Mouse (Mus musculus) liver, embryonic 15.5 days (tissue): Measurements from ENCODE around the gene Borcs5. TPM values are rescaled to one million over a fixed set of nuclear protein-coding genes. Genes with fewer than 3 reads are reported as not detected.
A peak's percentile ranks its signal among the peaks of the same experiment; 100 is the strongest.
"Not testable (repeated sequence)": the region's sequence is repeated elsewhere in the genome, so short reads cannot be mapped to it uniquely, and the experiment has no call there.

Experiments
- ATAC-seq: fragments of 200-750 bp; cut with Nextera tagmentation; 2 replicates; pipeline ENCODE4 v1.8.0; 2017; ENCODE audit warnings: moderate number of reproducible peaks, mild to moderate bottlenecking, moderate library complexity; ENCODE audit not compliant: insufficient read depth
- H3K27ac ChIP-seq: fragments of 300-500 bp; sonication (generic); replicated peaks from 2 replicates; pipeline ENCODE4 v1.5.1; 2015; ENCODE audit warnings: mild to moderate bottlenecking, inconsistent platforms
- H3K27me3 ChIP-seq: fragments of 300-500 bp; sonication (generic); 2 replicates; pipeline ENCODE4 v1.6.1; 2015; ENCODE audit warnings: mild to moderate bottlenecking, inconsistent platforms
- H3K36me3 ChIP-seq: fragments of 300-500 bp; sonication (generic); replicated peaks from 2 replicates; pipeline ENCODE4 v1.6.1; 2015; ENCODE audit warnings: moderate library complexity, mild to moderate bottlenecking, inconsistent platforms
- H3K4me1 ChIP-seq: fragments of 300-500 bp; sonication (generic); replicated peaks from 2 replicates; pipeline ENCODE4 v1.6.1; 2015; ENCODE audit warnings: inconsistent platforms
- H3K4me2 ChIP-seq: fragments of 300-500 bp; sonication (generic); 2 replicates; pipeline ENCODE4 v1.6.1; 2015; ENCODE audit warnings: moderate library complexity, mild to moderate bottlenecking, inconsistent platforms
- H3K4me3 ChIP-seq: fragments of 300-500 bp; sonication (generic); replicated peaks from 2 replicates; pipeline ENCODE4 v1.5.1; 2015; ENCODE audit warnings: mild to moderate bottlenecking, inconsistent platforms
- H3K9ac ChIP-seq: fragments of 300-500 bp; sonication (generic); 2 replicates; pipeline ENCODE4 v1.6.1; 2015; ENCODE audit warnings: moderate library complexity, mild to moderate bottlenecking, inconsistent platforms
- H3K9me3 ChIP-seq: fragments of 300-500 bp; sonication (generic); replicated peaks from 2 replicates; pipeline ENCODE4 v1.6.1; 2016; ENCODE audit warnings: inconsistent platforms
- WGBS: fragments of 180-500 bp; shearing (Covaris S2); methylation state at CpG from one replicate; pipeline ENCODE4 v1.1.7; 2015; ENCODE audit warnings: mixed read lengths; ENCODE audit not compliant: insufficient replicate concordance; 5-methylcytosine and 5-hydroxymethylcytosine counted together
- polyA plus RNA-seq: library from polyadenylated mRNA; unstranded; fragments of >200 nt; fragmentation: Nextera tagmentation; extraction: Ambion mirVana; gene quantifications from 2 replicates; pipeline ENCODE4 v1.2.1, GENCODE M21; 2015

Gene Borcs5
- polyA plus RNA-seq, 1 experiment from 2014 or later, result 8.6 TPM

- Histone ChIP-seq H3K36me3 (no peaks in the 10 kb centered on the region), H3K9ac (no peak overlapping the region), H3K4me2 (no peak overlapping the region), H3K27ac (no peak overlapping the region), H3K4me3 (no peak overlapping the region), H3K27me3 (no peaks in the 10 kb centered on the region), H3K9me3 (no peaks in the 10 kb centered on the region), H3K4me1 (peaks cover 12% of the 10 kb centered on the region)
- 73% methylated on average over 4 of the region's 4 CpGs for WGBS
- no peak for ATAC-seq
Observed at GRCm38 (mm10) chr6:134677504-134677903, 38.2 kb downstream of the Borcs5 start.

DNA sequence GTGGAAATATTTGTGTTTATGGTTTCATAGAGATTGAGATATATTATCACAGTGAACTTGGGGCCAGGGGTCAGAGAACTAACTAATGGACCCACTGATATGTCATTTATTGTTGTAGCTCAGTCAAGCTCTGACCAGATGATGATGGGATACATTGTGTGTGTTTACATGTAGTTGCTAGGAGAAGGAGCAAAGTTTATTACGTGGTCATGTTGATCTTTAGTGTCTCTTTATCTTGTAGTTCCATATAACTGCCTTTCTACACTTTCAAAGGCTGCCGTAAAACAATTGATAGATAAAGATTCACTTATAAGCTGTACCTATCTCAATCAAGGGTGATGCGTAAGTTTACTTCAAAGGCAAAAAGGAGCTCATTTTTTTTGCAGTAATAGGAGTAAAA, 38.7 kb downstream of the Borcs5 start:
- ATAC-seq, result peak; percentile 28
- 21% methylated on average over 3 of the region's 3 CpGs for WGBS
- no peaks in the 10 kb centered on the region for H3K27me3 ChIP-seq

DNA sequence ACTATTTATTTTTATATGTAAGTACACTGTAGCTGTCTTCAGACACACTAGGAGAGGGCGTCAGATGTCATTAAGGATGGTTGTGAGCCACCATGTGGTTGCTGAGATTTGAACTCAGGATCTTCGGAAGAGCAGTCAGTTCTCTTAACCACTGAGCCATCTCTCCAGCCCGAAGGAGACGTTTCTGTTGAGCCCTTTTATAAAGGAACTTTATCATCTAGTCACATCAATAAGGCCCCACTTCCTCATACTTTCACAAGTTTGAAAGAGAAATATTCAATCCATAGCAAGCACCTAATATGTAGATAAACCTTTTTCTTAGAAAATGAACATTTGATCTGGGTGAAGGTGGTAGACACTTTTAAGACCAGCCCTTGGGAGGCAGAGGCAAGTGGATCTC, 40.0 kb downstream of the Borcs5 start:
- 56% methylated on average over 4 of the region's 4 CpGs for WGBS

More for the DNA sequence above, 38.7 kb downstream of the Borcs5 start:
- Histone ChIP-seq H3K4me3 (no peak overlapping the region), H3K36me3 (no peaks in the 10 kb centered on the region), H3K9ac (no peak overlapping the region), H3K4me1 (peaks cover 10% of the 10 kb centered on the region; the same call in 1 of the 2 replicates), H3K4me2 (no peak overlapping the region), H3K9me3 (no peaks in the 10 kb centered on the region), H3K27ac (no peak overlapping the region)

GRCm38 (mm10) chr6:134684354-134684915, 45.1 kb downstream of the Borcs5 start:
- Histone ChIP-seq H3K9ac (no peak overlapping the region), H3K4me1 (0 out of 2 replicates have a peak, but pooled peaks cover 2% of the 10 kb centered on the region), H3K36me3 (0 out of 2 replicates have a peak, but pooled peaks cover 2% of the 10 kb centered on the region), H3K27me3 (no peaks in the 10 kb centered on the region), H3K27ac (no peak overlapping the region), H3K4me3 (no peak overlapping the region), H3K4me2 (no peak overlapping the region), H3K9me3 (no peaks in the 10 kb centered on the region)
- no peak for ATAC-seq
- 63% methylated on average over 6 of the region's 6 CpGs for WGBS

More for the DNA sequence above, 40.0 kb downstream of the Borcs5 start:
- ATAC-seq, H3K27ac ChIP-seq, H3K4me2 ChIP-seq, H3K9ac ChIP-seq, H3K27me3 ChIP-seq, H3K36me3 ChIP-seq, H3K4me3 ChIP-seq, H3K9me3 ChIP-seq: not testable (repeated sequence)
- H3K4me1 ChIP-seq, result peaks cover 10% of the 10 kb centered on the region; the same call in 1 of the 2 replicates

DNA sequence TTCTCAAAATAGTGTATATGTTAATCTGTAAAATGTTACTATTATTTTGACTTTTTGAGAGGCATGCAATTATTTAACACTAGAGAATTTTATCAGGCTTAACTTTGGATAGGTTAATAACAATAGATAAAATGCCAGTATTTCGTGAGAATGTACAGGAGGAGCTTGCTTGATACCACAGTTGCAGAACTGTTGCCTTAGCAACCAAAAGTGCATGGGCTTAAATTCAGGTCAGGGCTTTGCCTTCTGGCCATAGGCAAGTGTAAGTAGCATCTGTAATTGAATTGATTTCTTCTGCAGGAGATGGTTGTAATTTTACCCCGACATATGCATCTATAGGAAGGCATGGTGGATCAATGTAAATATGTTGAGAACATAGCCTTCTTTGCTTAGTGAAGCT, 45.7 kb downstream of the Borcs5 start:
- H3K9me3 ChIP-seq, result no peaks in the 10 kb centered on the region
- 0 out of 2 replicates have a peak, but pooled peaks cover 2% of the 10 kb centered on the region for H3K4me1 ChIP-seq
- H3K9ac ChIP-seq, result no peak overlapping the region
- H3K27ac ChIP-seq, result no peak overlapping the region
- no peak overlapping the region for H3K4me2 ChIP-seq
- no peaks in the 10 kb centered on the region for H3K27me3 ChIP-seq
- 0 out of 2 replicates have a peak, but pooled peaks cover 2% of the 10 kb centered on the region for H3K36me3 ChIP-seq
- no peak for ATAC-seq
- no peak overlapping the region for H3K4me3 ChIP-seq
- 50% methylated on average over 2 of the region's 2 CpGs for WGBS

DNA sequence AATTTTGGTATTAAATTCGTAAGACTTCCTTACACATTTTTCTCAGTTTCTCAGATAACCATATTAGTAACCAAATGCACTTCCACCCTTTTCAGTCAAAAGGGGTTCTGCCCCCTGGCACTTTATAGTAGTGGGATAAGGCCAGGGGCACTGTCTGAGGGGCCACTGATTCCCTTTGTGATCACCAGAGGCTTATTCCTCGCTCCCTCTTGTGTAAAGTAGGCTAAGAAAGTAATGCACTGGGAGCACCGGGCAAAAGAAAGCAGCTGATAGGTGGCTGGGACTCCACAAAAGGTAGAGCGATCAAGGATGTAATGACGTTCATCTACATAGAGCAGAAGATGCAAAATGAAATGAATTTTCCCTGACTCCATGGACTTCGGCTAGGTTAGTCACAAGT, 46.2 kb downstream of the Borcs5 start:
- 70% methylated on average over 6 of the region's 6 CpGs for WGBS
- no peak for ATAC-seq

DNA sequence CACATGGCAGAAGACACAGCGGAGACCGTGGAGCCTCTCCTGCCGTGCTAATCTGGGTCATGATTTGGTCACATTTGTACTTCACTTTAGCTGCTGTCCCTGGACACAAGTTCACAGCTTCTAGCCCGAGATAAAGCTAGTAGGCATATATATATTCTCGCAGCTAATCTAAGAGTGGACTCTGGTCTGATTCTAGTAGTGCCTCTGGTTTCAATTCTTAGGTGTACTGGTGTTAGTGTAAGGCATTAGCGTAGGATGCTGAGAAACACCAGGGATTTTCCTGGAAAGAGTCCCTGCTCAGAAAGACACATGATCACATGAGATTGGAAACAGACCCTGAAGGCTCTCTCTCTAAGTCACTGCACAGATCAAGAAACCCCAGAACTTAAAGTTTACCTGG, 55.2 kb downstream of the Borcs5 start:
- ATAC-seq, result no peak
- no peak overlapping the region for H3K4me3 ChIP-seq
- H3K9ac ChIP-seq, result no peak overlapping the region
- no peaks in the 10 kb centered on the region for H3K36me3 ChIP-seq
- H3K4me1 ChIP-seq, result no peaks in the 10 kb centered on the region
- no peak overlapping the region for H3K4me2 ChIP-seq
- 74% methylated on average over 6 of the region's 6 CpGs for WGBS
- no peaks in the 10 kb centered on the region for H3K27me3 ChIP-seq
- H3K9me3 ChIP-seq, result no peaks in the 10 kb centered on the region
- H3K27ac ChIP-seq, result no peak overlapping the region

More for the DNA sequence above, 46.2 kb downstream of the Borcs5 start:
- H3K9ac ChIP-seq, result no peak overlapping the region
- no peak overlapping the region for H3K4me2 ChIP-seq
- H3K4me1 ChIP-seq, result 0 out of 2 replicates have a peak, but pooled peaks cover 2% of the 10 kb centered on the region
- H3K4me3 ChIP-seq, result no peak overlapping the region
- no peak overlapping the region for H3K27ac ChIP-seq
- no peaks in the 10 kb centered on the region for H3K9me3 ChIP-seq
- no peaks in the 10 kb centered on the region for H3K27me3 ChIP-seq
- 0 out of 2 replicates have a peak, but pooled peaks cover 2% of the 10 kb centered on the region for H3K36me3 ChIP-seq

- Histone ChIP-seq H3K27me3 (no peaks in the 10 kb centered on the region), H3K9ac (no peak overlapping the region), H3K9me3 (no peaks in the 10 kb centered on the region), H3K4me2 (no peak overlapping the region), H3K4me1 (0 out of 2 replicates have a peak, but pooled peaks cover 1% of the 10 kb centered on the region), H3K27ac (no peak overlapping the region), H3K4me3 (no peak overlapping the region), H3K36me3 (no peaks in the 10 kb centered on the region)
- 78% methylated on average over 3 of the region's 3 CpGs for WGBS
- ATAC-seq, result no peak; the same call in 1 of the 2 replicates
Observed at GRCm38 (mm10) chr6:134694988-134695387, 55.7 kb downstream of the Borcs5 start.

- H3K4me1 ChIP-seq, result peaks cover 8% of the 10 kb centered on the region
- WGBS, result 67% methylated on average over 3 of the region's 3 CpGs
- H3K27ac ChIP-seq, result no peak overlapping the region
- H3K9me3 ChIP-seq, result no peaks in the 10 kb centered on the region
- H3K9ac ChIP-seq, result no peak overlapping the region
- no peak for ATAC-seq
- H3K4me2 ChIP-seq, result no peak overlapping the region
- no peak overlapping the region for H3K4me3 ChIP-seq
- H3K36me3 ChIP-seq, result no peaks in the 10 kb centered on the region
- H3K27me3 ChIP-seq, result no peaks in the 10 kb centered on the region
Observed at GRCm38 (mm10) chr6:134695625-134696024, 56.3 kb downstream of the Borcs5 start.

DNA sequence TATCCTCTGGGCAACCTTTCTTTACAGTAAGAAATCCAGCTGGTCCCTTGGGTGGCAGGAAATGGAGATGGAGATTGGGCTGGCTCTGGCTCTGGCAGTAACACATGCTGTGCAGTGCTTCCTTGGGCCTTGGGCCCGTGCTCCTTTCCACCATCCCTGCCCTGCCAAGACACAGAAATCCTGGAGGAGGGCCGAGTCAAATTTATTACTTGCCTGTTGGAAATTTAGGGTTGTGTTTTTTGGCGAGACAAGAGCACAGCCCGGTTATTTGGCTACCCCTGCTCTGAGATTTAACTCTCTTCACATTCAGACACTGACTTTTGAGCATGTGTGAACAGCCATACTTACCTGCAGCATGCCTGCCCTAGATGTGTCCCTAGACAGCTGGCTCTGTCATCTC, 56.8 kb downstream of the Borcs5 start:
- WGBS, result 63% methylated on average over 4 of the region's 4 CpGs

GRCm38 (mm10) chr6:134696554-134696953, 57.2 kb downstream of the Borcs5 start:
- Histone ChIP-seq H3K4me2 (no peak overlapping the region), H3K9ac (no peak overlapping the region), H3K9me3 (no peaks in the 10 kb centered on the region), H3K27ac (no peak overlapping the region), H3K27me3 (no peaks in the 10 kb centered on the region), H3K4me3 (no peak overlapping the region), H3K36me3 (no peaks in the 10 kb centered on the region), H3K4me1 (peaks cover 15% of the 10 kb centered on the region)
- ATAC-seq, result no peak
- WGBS, result 63% methylated on average over 2 of the region's 2 CpGs

More for the DNA sequence above, 56.8 kb downstream of the Borcs5 start:
- Histone ChIP-seq H3K4me1 (peaks cover 12% of the 10 kb centered on the region), H3K4me3 (no peak overlapping the region), H3K27me3 (no peaks in the 10 kb centered on the region), H3K27ac (no peak overlapping the region), H3K36me3 (no peaks in the 10 kb centered on the region), H3K4me2 (no peak overlapping the region), H3K9me3 (no peaks in the 10 kb centered on the region), H3K9ac (no peak overlapping the region)
- ATAC-seq, result no peak

- no peak overlapping the region for H3K9ac ChIP-seq
- no peaks in the 10 kb centered on the region for H3K9me3 ChIP-seq
- H3K4me1 ChIP-seq, result peaks cover 15% of the 10 kb centered on the region
- ATAC-seq, result no peak
- H3K4me2 ChIP-seq, result no peak overlapping the region
- WGBS, result 82% methylated on average over 5 of the region's 5 CpGs
- H3K27me3 ChIP-seq, result no peaks in the 10 kb centered on the region
- H3K27ac ChIP-seq, result no peak overlapping the region
- H3K36me3 ChIP-seq, result no peaks in the 10 kb centered on the region
- no peak overlapping the region for H3K4me3 ChIP-seq
Observed at GRCm38 (mm10) chr6:134698243-134698642, 58.9 kb downstream of the Borcs5 start.
